Mouse (Mus musculus): ENCODE measurements around the gene Olfr354. TPM values are rescaled to one million over a fixed set of nuclear protein-coding genes. Genes with fewer than 3 reads are reported as not detected.

Olfr354 gene
- total RNA-seq (2023) = not detected

GRCm38 (mm10) chr2:36905380-36905779 is at the start of gene Olfr354:
TSS of gene Olfr354 (plus strand) at chr2:36905680.

GRCm38 (mm10) chr2:36862560-36862959 is 42.9 kb upstream of the Olfr354 start, which contains the start of gene Olfr351:
TSS of gene Olfr351 (minus strand) at chr2:36862660.

GRCm38 (mm10) chr2:36868160-36868559 is 37.3 kb upstream of the Olfr354 start, which contains the start of gene Olfr352:
TSS of gene Olfr352 (plus strand) at chr2:36868460.

GRCm38 (mm10) chr2:36892836-36893235 is 12.6 kb upstream of the Olfr354 start, which contains the start of gene Olfr353:
TSS of gene Olfr353 (minus strand) at chr2:36892936.

GRCm38 (mm10) chr2:36928797-36929196 is 23.3 kb downstream of the Olfr354 start, which contains the start of gene Olfr355:
TSS of gene Olfr355 (minus strand) at chr2:36928897.

GRCm38 (mm10) chr2:36936821-36937220 is 31.3 kb downstream of the Olfr354 start, which contains the start of gene Olfr356:
TSS of gene Olfr356 (plus strand) at chr2:36937121.

Other genes with a start within 250 kb of the Olfr354 start
- not detected for gene Olfr346, start 219.9 kb upstream of the Olfr354 start, total RNA-seq (2023)
- gene Olfr347, start 173.8 kb upstream of the Olfr354 start, total RNA-seq (2023) = not detected
- not detected for gene Olfr348, start 121.4 kb upstream of the Olfr354 start, total RNA-seq (2023)
- gene Olfr50, start 115.1 kb upstream of the Olfr354 start, total RNA-seq (2023) = not detected
- not detected for gene Olfr3, start 88.6 kb upstream of the Olfr354 start, total RNA-seq (2023)
- not detected for gene Olfr350, start 59.4 kb upstream of the Olfr354 start, total RNA-seq (2023)
- not detected for gene Olfr351, start 43.0 kb upstream of the Olfr354 start, total RNA-seq (2023)
- gene Olfr352, start 37.2 kb upstream of the Olfr354 start, total RNA-seq (2023) = not detected
- not detected for gene Olfr353, start 12.7 kb upstream of the Olfr354 start, total RNA-seq (2023)
- not detected for gene Olfr355, start 23.2 kb downstream of the Olfr354 start, total RNA-seq (2023)
- not detected for gene Olfr356, start 31.4 kb downstream of the Olfr354 start, total RNA-seq (2023)
- not detected for gene Olfr357, start 88.1 kb downstream of the Olfr354 start, total RNA-seq (2023)
- gene Olfr358, start 103.7 kb downstream of the Olfr354 start, total RNA-seq (2023) = not detected
- gene Olfr360, start 160.1 kb downstream of the Olfr354 start, total RNA-seq (2023) = not detected
- not detected for gene Olfr361, start 183.6 kb downstream of the Olfr354 start, total RNA-seq (2023)
- not detected for gene Olfr362, start 212.2 kb downstream of the Olfr354 start, total RNA-seq (2023)
- not detected for gene Olfr364-ps1, start 233.6 kb downstream of the Olfr354 start, total RNA-seq (2023)

Data from neutrophil, adult 59 days (primary cell).